In the genomic region with DNA sequence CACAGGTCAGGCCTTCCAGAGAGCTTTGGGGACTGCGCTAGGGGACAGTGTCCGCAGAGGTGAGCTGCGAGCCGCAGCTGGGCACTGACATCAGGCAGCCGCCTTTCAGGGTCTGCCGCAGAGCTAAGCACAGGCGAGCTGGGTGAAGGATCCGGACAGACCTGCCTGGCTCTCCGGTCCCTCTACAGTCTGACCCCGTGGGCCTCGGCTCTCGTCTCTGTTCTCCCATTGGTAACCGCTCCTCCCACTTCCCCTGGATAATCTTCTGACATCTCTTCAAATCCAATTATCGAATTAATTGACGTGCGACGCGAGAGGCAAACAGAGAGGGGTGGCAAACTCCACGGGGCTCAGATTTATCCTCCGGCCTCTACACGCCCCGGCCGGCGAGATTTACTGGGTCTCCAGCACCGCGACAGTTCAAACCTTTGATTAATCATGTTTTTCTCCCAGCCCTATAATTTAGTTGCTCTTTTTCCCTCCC, we compare ENCODE assay signal across 8 mouse cellular contexts. TPM values are rescaled to one million over a fixed set of nuclear protein-coding genes. Genes with fewer than 3 reads are reported as not detected.
DNase-seq lines count a peak whose midpoint lies in the region; ATAC-seq and TF ChIP-seq lines count a peak whose summit lies in the region.

No protein-coding gene starts in this region.

- peaks cover 77% of the 10 kb centered on the region for H3K27me3 ChIP-seq in lung, embryonic 15.5 days
- peaks cover 64% of the 10 kb centered on the region for H3K27me3 ChIP-seq in hindbrain, embryonic 14.5 days (ENCODE audit: control insufficient read depth, insufficient read depth, low read length)
- peaks cover 26% of the 10 kb centered on the region for H3K27me3 ChIP-seq in midbrain, embryonic 16.5 days (ENCODE audit: control insufficient read depth, insufficient read depth, low read depth, low read length)

- no peak for TF ChIP-seq CTCF in cortical plate, adult 2 months (IDR thresholded peaks at IDR 0.05; ENCODE audit: extremely low read depth, insufficient read depth, low read length)

- ATAC-seq in lung, embryonic 15.5 days (ENCODE audit: borderline replicate concordance, extremely low read depth, low FRiP score, low TSS enrichment), result no peak
- ATAC-seq in hindbrain, embryonic 14.5 days (ENCODE audit: low FRiP score), result peak; percentile 55; the same call in 1 of the 2 replicates
- peak; percentile 61 for ATAC-seq in midbrain, embryonic 16.5 days

- H3K4me3 ChIP-seq in lung, embryonic 15.5 days, result peak overlapping the region; percentile 57
- peak overlapping the region; percentile 41 for H3K4me3 ChIP-seq in cortical plate, adult 2 months (ENCODE audit: insufficient read depth, low read length)
- peak overlapping the region; percentile 38 for H3K4me3 ChIP-seq in hindbrain, embryonic 14.5 days (replicated peaks; ENCODE audit: low read length)
- H3K4me3 ChIP-seq in midbrain, embryonic 16.5 days (ENCODE audit: low read depth, low read length), result peak overlapping the region; percentile 50

- no peaks in the 10 kb centered on the region for H3K36me3 ChIP-seq in lung, embryonic 15.5 days
- H3K36me3 ChIP-seq in hindbrain, embryonic 14.5 days (replicated peaks; ENCODE audit: control insufficient read depth, insufficient read depth), result no peaks in the 10 kb centered on the region
- no peaks in the 10 kb centered on the region for H3K36me3 ChIP-seq in midbrain, embryonic 16.5 days (ENCODE audit: control insufficient read depth, insufficient read depth, low read length)

- H3K9ac ChIP-seq in lung, embryonic 15.5 days, result peak overlapping the region; percentile 36
- peak overlapping the region; percentile 59 for H3K9ac ChIP-seq in hindbrain, embryonic 14.5 days
- H3K9ac ChIP-seq in midbrain, embryonic 16.5 days (ENCODE audit: low read depth, low read length), result peak overlapping the region; percentile 72

- no peaks in the 10 kb centered on the region for H3K9me3 ChIP-seq in lung, embryonic 15.5 days
- H3K9me3 ChIP-seq in hindbrain, embryonic 14.5 days (ENCODE audit: control insufficient read depth, low read length), result no peaks in the 10 kb centered on the region
- H3K9me3 ChIP-seq in midbrain, embryonic 16.5 days (replicated peaks; ENCODE audit: control insufficient read depth, low read length, poor library complexity, severe bottlenecking), result no peaks in the 10 kb centered on the region

- peaks cover 23% of the 10 kb centered on the region for H3K4me1 ChIP-seq in lung, embryonic 15.5 days
- no peaks in the 10 kb centered on the region for H3K4me1 ChIP-seq in cortical plate, adult 2 months (ENCODE audit: control insufficient read depth, insufficient read depth, low read length)
- H3K4me1 ChIP-seq in hindbrain, embryonic 14.5 days (replicated peaks; ENCODE audit: control insufficient read depth, insufficient read depth, low read length), result peaks cover 26% of the 10 kb centered on the region
- peaks cover 21% of the 10 kb centered on the region for H3K4me1 ChIP-seq in midbrain, embryonic 16.5 days (ENCODE audit: control insufficient read depth, insufficient read depth, low read length)

- H3K4me2 ChIP-seq in lung, embryonic 15.5 days, result peak overlapping the region; percentile 98
- peak overlapping the region; percentile 64 for H3K4me2 ChIP-seq in hindbrain, embryonic 14.5 days (replicated peaks)
- peak overlapping the region; percentile 65 for H3K4me2 ChIP-seq in midbrain, embryonic 16.5 days (ENCODE audit: low read length)

- TF ChIP-seq POLR2A in cortical plate, adult 2 months (IDR thresholded peaks at IDR 0.05; ENCODE audit: extremely low read depth, insufficient read depth, low read length), result no peak

- no peak for DNase-seq in lung, adult 18-20 months
- DNase-seq in hindbrain, embryonic 14.5 days (ENCODE audit: low spot score), result no peak
- no peak for DNase-seq in frontal cortex, postnatal 10 days (ENCODE audit: low spot score in 2 of 2)
- no peak for DNase-seq in c-Kit-positive CD71-positive TER-119-positive erythroid progenitor cells, embryonic 14.5 days (ENCODE audit: low spot score)
- no peak for DNase-seq in adipocyte (ENCODE audit: low spot score)

- 3% methylated on average over 26 of the region's 26 CpGs for WGBS in lung, embryonic 15.5 days
- 2% methylated on average over 26 of the region's 26 CpGs for WGBS in hindbrain, embryonic 14.5 days
- WGBS in midbrain, embryonic 16.5 days, result 3% methylated on average over 25 of the region's 26 CpGs

- H3K27ac ChIP-seq in lung, embryonic 15.5 days, result no peak overlapping the region
- H3K27ac ChIP-seq in cortical plate, adult 2 months (ENCODE audit: insufficient read depth, low read length), result 0 out of 2 replicates have a peak overlapping the region, but pooled peaks have one; percentile 10
- H3K27ac ChIP-seq in hindbrain, embryonic 14.5 days, result peak overlapping the region; percentile 83
- peak overlapping the region; percentile 89 for H3K27ac ChIP-seq in midbrain, embryonic 16.5 days (ENCODE audit: low read length)

RNA-seq across cellular contexts. Expression of gene Atp5g2, which starts 20.2 kb away (rescaled TPM):
- 70.9 and 83.1 TPM in 2 replicates for polyA plus RNA-seq in lung, embryonic 15.5 days (2015; fragmentation: Nextera tagmentation; extraction: Ambion mirVana)
- polyA plus RNA-seq in cortical plate, adult 2 months (2012; rRNA removed), result 293 and 296 TPM in 2 replicates
- polyA plus RNA-seq in hindbrain, embryonic 14.5 days (2014; fragmentation: Nextera tagmentation; extraction: Ambion mirVana), result 47.5 and 63.4 TPM in 2 replicates
- 46.9 and 49.8 TPM in 2 replicates for polyA plus RNA-seq in midbrain, embryonic 16.5 days (2015; fragmentation: Nextera tagmentation; extraction: Ambion mirVana)

RNA-seq across cellular contexts. Expression of gene Calcoco1, which starts 29.6 kb away (rescaled TPM):
- 48.0 and 51.4 TPM in 2 replicates for polyA plus RNA-seq in lung, embryonic 15.5 days (2015; fragmentation: Nextera tagmentation; extraction: Ambion mirVana)
- 62.5 and 67.0 TPM in 2 replicates for polyA plus RNA-seq in cortical plate, adult 2 months (2012; rRNA removed)
- 32.2 and 33.1 TPM in 2 replicates for polyA plus RNA-seq in hindbrain, embryonic 14.5 days (2014; fragmentation: Nextera tagmentation; extraction: Ambion mirVana)
- polyA plus RNA-seq in midbrain, embryonic 16.5 days (2015; fragmentation: Nextera tagmentation; extraction: Ambion mirVana), result 38.3 and 38.7 TPM in 2 replicates
